Mouse (Mus musculus) megakaryocyte, embryonic 14.5 days (primary cell): Measurements from ENCODE around the gene 5830473C10Rik.

Experiments
- FLI1 ChIP-seq: IDR thresholded peaks from 2 replicates; pipeline ENCODE4 v1.6.1; 2012; ENCODE audit warnings: low read length, inconsistent platforms, mixed read lengths
- GATA1 ChIP-seq: IDR thresholded peaks from 3 replicates; pipeline ENCODE4 v1.6.1; 2012; ENCODE audit warnings: mixed read lengths, low read length, inconsistent platforms, borderline replicate concordance

DNA sequence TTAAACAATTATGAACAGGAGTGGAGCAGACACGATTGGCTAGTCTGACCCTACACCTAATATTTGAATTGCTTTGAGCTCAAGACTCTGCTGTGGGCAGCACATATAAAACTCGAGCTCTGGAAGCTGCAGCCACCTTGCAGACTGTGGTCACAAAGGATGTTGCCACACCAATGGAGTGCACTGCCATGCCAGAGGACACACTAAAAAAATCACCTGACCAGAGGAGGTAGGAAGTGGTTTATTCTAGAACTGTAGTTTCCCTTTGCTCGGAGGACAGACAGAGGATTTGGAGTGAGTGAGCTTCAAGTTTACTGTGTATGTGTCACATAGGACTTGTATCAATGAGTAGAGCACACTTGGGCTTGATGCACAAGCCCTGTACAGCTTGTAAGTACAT, 4.9 kb upstream of the 5830473C10Rik start:
- TF ChIP-seq GATA1 (no peak), FLI1 (no peak)
